Mouse (Mus musculus) NIH3T3 (cell line): Measurements from ENCODE around the gene Exoc3l.
"Not testable (repeated sequence)": the region's sequence is repeated elsewhere in the genome, so short reads cannot be mapped to it uniquely, and the experiment has no call there.

Source experiments
- DNase-seq: peaks from one replicate; pipeline ENCODE4 v3.0.0-alpha.2; 2012; ENCODE audit warnings: low read depth

Exoc3l gene

DNA sequence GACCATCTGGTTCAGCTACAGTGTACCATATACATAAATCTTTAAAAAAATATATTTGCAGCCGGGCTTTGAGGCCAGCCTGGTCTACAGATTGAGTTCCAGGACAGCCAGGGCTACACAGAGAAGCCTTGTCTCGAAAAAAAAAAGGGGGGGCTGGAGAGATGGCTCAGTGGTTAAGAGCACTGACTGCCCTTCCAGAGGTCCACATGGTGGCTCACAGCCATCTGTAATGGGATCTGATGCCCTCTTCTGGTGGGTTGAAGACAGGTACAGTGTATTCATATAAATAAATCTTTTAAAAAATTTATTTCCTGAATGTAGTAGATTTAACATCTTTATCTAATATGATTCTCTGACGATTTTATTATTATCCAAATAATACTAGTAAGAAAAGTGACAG lies 4.1 kb downstream of the Exoc3l start:
- peak; percentile 51 for DNase-seq

DNA sequence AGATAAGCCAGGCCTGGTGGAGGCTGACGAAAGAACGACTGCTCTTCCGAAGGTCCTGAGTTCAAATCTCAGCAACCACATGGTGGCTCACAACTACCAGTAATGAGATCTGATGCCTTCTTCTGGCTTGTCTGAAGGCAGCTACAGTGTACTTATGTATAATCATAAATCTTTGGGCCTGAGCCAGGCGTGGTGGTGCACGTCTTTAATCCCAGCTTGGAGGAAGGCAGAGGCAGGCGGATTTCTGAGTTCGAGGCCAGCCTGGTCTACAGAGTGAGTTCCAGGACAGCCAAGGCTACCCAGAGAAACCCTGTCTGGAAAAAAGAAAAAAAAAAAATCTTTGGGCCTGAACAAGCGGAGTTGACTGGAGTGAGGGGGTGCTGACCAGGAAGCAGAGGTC lies 4.5 kb downstream of the Exoc3l start:
- not testable (repeated sequence) for DNase-seq

DNA sequence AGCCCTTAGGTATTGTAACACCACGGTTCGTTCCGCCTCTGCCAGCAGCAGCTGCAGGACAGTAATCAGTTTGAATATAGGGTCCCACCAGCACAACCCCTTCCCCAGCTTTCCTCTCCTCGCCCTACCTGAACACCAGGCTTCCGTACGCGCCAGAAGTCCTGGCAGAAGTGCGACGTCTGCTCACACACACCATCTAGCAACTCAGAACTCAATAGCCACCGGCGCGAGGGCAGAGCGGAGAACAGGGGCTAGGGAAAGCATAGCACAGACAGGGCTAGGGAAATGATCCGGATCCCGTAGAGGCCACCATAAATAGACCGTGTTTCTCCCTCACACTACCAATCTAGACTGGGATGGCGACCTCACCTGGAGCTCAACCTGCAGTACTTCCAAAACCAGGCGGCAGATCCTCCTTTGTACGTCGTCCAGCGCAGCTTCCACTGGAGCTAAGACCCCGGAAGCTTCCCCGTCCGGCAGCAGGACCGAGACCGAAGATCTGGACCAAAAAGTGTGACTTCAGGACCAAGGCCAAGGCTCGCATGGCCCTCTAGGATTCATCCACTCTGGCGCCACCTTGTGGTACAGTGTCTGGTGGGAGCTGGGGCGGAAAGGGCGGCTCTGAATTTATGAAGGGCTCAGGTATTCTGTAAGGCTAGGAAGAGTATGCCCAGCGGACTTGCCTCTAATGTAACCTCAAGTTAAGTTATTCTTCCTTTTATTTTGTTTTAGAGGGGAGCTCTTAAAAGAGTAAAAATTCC lies 5.2 kb downstream of the Exoc3l start:
- peak; percentile 88 for DNase-seq

DNA sequence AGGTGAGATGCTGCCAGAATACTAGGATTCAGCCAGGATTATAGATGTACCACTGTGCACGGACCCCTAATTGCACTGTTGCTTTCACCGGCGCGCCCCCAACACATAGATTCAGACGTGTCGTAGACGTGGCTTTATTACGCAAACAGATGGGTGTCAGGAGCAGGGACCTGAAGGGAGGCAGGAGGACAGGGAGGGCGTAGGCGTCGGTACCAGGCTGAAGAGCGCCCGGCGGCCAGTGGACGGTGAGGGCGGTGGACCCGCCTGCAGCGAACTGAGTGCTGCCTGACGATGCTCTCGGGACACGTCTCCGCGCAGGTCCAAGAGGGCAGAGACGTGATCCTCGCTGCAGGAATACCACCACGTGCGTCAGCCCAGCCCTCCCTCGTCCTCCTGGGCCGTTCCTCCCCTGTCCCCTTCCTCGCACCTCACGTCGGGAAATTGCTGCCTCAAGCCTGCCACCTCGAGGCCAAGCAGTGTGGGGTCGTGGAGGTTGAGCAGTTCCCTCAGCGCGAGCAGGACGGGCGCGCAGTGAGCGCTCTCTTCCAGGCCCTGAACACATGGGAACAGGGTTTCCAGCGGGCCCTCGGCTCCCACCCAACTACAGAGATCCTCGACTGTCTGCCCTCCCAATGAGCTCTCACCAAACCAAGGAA lies 6.0 kb downstream of the Exoc3l start, which contains the start of gene 4931428F04Rik:
TSS of gene 4931428F04Rik (minus strand) at position 60 of the 656 bp plus-strand sequence.
- DNase-seq: peak; percentile 33

DNA sequence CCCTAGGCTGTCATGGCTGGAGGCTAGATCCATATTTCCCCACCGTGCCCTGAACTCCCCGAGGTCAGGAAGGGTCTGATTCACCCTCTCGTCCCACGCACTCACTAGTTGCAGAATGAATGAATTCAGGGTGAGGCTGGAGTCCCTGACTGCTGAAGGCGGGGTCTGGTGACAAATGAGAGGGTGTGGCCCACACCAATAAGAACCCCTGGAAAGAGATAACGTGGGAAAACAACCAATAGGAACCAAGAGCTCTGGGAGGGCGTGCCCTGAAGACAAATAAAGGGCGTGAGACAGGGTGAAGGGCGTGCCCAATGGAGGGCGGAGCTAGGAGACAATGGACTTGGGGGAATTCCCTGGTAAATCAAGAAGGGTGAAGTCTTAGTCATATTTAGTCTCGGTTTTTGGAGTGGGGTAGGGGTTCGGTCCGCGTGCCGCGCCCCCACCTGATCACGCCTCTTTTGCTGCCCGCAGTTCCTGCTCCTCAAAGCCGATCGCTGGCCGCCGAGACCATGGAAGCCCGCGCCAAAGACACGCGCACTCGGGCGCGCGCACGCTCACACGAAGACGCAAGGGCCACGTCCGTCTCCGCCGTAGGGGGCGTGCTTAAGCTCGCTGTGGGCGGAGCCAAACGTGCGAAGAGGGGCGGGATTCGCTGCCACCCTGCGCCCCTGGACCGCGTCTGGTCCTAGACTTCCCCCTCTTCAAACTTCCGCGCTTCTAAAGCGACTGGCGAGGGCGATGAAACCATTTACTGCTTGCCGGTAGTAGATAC lies 6.8 kb downstream of the Exoc3l start:
- DNase-seq: peak; percentile 98

DNA sequence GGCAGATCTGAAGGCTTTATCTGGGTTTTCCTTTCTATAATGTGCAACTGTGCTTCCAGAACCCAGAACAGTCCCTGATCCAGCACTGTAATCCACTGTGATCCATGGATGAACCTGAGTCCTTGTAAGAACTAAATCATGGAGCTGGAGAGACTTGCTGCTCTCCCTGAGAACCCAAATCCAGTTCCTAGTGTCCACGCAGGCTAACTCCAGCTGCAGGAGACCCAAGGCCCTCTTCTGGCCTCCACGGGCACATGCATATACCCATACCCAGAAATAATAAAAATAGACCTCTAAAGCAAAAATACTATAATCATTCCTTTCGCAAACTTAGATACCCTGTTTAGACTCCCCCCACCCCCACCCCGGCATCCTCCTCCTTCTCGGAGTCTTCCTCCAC lies 7.7 kb downstream of the Exoc3l start:
- DNase-seq: peak; percentile 61

DNA sequence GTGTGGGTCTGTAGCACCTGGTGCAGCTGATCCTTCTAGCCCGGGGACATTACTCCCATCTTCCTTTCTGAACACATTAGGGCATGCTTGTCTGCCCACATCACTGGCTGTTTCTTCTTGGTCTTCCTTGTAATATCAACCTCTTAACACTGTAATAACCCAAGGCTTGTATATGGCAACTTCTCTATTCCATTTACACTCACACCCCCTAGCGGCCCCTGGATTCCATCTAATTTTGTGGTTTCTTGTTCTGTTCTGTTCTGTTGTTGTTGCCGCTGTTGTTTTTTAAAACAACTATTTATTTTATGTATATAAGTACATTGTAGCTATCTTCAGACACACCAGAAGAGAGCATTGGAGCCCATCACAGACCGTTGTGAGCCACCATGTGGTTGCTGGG lies 9.0 kb downstream of the Exoc3l start:
- peak; percentile 33 for DNase-seq

DNA sequence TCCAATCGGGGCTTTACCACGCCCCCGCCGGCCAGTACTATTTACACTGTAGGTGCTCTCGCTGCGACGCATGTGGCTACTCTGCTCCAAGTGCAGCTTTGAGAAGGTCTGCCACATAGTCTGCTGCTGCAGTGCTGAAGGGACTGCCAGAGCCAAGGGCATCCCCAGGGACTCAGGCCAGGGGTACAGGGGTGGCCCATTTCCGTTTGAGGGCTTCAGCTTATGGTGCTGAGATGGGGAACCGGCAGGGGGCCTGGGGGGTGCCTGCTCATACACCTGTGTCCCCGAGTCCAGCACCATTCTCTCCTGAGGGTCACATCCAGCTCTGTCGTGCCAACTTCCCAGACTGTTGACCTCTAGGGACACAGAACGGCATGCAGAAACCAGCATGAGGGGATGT lies 10.4 kb downstream of the Exoc3l start:
- DNase-seq: no peak

DNA sequence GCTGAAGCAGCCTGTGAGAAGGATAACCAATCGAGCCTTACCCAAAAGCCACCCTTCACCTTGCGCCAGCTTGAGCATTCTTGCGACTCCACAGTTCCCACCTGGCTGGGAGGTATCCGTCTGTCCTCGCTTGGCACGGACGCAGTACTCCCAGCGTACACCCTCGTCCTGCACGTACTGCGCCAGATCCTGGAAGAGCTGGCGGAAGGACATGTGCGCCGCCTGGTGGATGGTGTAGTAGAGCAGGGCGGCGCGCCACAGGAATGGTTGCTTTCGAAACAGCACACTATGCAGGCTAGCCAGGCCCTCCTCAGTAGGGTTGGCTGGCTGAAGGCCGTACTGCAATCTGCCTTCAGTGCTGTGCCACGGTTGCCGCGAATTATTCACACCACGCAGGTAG lies 12.8 kb downstream of the Exoc3l start:
- peak; percentile 56 for DNase-seq

DNA sequence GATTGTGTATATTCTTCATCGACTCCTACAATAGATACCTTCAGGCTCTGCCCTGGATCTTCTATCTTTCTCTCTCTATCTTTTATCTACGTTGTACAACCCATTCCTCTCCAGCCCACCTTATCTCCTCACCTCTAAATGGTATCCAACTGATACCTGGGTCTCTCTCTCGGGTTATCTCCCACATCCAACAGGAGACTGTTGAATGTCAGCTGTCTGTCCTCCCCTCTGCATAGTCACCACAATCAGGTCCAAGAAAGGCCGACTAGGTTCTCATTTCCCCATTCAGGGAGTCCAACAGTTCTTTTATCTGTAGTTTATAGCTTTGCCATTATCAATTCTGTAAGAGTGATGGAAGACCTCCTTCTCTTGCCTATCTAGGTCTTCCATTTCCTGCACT lies 13.7 kb downstream of the Exoc3l start:
- DNase-seq: no peak

DNA sequence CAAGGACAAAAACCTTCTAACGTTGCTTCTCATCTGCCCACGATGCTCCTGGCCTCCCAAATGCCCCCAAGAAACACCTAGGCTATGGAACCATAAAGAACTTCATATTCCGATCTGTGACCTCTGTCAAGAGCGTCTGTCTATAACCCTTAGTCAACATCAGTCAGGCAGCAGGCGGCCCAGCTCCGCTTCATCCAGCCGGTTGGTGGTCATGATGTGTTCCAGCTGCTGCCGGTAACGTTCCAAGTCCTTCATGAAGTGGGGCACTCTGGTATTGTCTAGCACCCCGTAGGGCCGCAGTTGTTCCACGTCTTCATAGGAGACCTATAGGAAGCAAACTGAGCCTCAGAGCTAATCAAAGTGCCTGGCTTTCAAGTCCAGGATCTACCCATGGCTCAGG lies 14.1 kb downstream of the Exoc3l start:
- DNase-seq: no peak

DNA sequence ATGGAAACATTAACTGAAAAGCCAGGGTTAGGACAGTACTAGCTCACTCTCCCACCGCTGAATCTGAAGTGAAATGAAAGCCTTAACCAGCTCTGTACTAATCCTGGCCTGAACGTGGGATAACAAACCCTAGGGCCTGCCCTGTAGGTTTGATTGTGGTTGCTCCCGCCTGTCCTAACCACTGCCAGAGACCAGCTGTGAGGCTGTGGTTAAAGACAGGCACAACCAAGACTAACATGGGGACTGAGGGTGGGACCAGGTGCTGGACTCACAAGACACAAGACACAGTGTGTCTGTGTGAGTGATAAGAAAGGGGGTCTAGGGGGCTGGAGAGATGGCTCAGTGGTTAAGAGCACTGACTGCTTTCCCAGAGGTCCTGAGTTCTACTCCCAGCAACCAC lies 15.3 kb downstream of the Exoc3l start:
- no peak for DNase-seq

DNA sequence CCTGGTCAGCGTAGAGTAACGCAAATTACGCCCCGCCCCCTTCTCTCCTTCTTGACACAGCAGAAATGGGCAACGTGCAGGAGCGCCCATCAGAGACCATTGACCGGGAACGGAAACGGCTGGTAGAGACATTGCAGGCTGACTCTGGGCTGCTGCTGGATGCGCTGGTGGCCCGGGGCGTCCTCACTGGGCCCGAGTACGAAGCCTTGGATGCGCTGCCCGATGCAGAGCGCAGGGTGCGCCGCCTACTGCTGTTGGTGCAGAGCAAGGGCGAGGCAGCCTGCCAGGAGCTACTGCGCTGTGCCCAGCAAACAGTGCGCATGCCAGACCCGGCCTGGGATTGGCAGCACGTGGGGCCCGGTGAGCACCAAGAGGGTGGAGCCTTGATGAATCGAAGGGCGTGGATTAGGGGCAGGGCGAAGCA lies 17.0 kb downstream of the Exoc3l start:
- DNase-seq: no peak

DNA sequence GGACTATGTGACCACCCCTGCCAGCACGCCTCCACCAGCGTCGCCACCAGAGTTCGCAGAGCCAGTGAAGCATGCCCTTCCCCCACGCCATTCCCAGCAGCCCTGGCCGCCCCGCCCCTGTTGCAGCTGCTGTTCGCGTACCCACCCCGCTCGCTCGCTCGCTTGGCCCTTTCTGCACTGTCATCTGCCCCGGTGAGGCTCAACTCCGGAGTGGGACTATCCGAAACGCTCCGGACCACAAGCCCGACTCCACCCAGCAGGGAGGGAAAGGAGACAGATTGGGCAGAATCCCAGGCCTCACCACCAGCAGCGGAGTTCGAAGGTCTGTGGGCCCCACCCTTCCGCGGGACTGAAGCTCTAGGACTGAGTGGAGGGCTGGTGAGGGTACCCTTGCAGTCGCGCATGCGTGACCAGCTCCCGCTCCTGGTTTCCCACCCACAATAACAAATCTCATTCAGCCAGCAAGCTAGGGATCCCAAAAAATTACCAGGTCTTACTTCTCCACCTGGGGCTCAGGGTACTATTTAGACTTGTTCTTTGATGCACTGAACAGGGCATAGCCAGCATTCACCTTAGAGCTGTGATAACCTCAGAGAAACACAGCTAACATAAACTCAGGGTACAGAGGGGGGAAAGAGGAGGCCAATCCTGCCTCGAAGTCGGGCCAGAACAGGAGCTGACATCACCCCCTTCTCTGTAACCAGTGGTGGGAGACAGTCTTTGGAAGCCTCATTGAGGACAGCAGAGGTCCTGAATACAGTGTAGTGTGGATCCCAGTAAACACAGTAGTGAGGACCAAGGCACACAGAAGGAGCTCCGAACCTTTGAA lies 19.4 kb downstream of the Exoc3l start:
- no peak for DNase-seq

DNA sequence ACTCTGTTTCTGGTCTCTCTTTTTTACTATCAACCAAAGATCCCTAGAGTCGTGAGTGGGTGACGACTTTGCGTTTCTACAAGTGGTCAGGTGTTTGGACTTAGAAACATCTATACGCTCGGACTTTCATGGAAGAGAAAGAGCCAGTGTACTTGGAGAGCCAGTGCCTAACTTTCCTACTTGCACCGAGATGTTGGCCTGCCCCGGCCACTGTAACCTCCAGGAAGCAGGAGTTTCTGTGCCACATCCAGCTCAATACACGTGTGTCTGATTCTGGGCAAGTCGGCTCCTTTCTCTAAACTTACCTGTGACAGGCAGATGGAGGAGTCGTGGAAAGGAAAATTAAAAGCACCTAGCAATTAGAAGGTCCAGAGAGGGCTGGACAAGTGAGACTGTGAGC lies 20.1 kb downstream of the Exoc3l start, which contains the start of gene Nol3:
TSS of gene Nol3 (plus strand) at position 301 of the 400 bp plus-strand sequence.
- DNase-seq: no peak

DNA sequence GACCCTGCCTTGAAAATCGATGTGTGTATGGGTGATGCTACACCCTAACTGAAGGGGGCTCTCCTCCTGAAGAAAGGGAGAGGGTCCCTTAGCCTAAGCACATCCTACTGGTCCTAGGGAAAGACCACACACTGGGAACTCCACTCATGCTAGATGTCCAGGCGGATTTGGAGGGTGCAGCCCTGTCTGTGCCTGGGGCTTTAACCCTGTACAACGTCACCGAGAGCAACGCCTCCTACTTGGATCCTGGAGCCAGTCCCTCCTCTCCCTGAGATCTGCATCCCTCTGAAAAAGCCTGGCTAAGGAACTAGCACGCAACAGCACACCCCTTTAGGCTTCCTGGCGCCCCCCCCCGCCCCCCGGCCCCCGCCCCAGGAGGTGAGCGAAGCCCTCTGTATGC lies 20.5 kb downstream of the Exoc3l start:
- DNase-seq: no peak

DNA sequence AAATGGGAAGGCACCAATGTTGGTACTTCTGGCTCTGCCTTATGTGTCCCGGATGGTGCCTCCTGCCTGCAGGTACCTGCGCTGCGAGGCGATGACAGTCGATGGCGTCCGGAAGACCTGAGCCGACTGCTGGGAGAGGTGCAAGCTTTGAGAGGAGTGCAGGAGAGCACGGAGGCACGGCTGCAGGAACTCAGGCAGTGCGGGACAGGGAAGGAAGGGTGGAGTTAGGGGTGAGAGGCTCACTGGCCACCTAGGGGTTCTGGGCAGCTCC lies 25.1 kb downstream of the Exoc3l start:
- DNase-seq: no peak

DNA sequence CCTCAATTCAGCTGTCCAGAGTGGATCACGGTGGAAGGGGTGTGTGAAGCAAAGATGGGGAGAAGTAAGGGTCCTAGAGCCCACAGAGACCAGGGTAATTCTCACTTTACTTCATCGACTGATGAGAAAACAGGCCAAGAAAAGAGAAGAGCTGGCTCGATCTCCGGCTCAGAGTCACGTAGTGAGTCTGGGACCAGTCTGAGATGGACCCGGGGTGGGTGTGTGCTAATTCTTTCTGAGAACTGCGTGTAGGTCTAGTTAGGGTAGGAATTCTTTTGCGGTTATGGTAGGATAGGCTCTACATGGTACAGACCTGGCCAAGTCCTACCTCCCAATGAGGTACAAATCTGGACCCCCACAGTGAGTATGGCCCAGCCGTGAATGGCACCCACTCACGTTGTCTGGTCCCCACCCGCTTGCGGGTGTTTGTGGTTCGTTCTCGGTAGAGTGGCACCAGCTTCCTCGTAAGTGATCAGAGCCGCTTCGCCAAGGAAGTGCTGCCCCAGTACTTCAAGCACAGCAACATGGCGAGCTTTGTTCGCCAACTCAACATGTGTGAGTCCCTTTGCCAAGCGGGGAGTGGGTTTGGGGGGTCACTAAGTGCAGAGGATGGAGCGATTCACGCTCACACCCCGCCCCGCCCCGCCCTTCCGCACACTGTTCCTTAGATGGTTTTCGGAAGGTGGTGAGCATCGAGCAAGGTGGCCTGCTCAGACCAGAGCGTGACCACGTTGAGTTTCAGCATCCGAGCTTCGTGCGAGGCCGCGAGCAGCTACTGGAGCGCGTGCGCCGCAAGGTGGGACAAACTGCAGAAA lies 25.6 kb downstream of the Exoc3l start:
- no peak for DNase-seq

DNA sequence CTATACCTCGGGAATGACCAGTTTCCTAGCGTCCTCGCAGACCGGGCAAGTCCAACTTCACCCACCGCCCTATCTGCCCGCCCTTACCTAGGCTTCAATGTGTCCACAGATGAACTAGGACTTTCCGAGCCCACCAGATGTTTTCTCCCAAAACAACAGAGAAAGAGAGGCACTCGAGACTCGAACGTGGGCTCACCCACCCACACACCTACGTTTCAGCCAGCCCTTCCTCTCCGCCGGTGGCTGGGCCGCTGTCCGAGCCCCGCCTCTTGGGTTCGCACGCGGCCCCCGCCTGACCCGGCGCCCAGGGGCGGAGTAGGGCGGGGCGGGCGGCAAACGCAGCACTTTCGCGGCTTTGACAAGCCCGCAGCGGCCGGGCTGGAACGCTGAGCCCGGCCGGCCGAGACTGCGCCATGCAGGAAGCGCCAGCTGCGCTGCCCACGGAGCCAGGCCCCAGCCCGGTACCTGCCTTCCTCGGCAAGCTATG lies 26.4 kb downstream of the Exoc3l start, which contains the start of gene Hsf4:
TSS of gene Hsf4 (plus strand) at position 341 of the 487 bp plus-strand sequence.
- peak; percentile 80 for DNase-seq

DNA sequence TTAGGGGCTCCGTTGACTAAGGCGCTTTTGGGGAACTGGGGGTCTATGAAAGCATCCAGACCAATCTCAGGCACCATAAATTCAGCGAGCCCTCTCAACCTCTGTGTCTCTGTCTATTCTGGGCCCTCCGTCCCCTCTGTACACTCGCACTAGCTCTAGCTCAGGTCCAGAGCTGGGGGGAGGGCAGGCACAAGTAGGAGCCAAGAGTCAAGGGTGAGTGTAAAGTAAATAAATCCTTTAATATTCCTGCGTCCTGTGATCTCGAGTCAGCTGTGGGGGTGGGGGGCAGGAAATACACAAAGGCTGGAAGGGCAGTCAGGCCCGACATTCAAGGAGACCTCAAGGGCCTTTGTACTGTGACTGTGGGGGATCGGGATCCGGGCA lies 26.8 kb downstream of the Exoc3l start:
- peak; percentile 35 for DNase-seq
